Mouse (Mus musculus) C3H10T1/2 (cell line): Measurements from ENCODE around the gene Zfp78. TPM values are rescaled to one million over a fixed set of nuclear protein-coding genes. Genes with fewer than 3 reads are reported as not detected.

Experiments
- polyA plus RNA-seq, 2 experiments: library from polyadenylated mRNA; unstranded; fragments of >200 nt; fragmentation: generic; extraction: Trizol; gene quantifications; one replicate each; pipeline ENCODE4 v1.2.1; 2012; ENCODE audit warnings: missing spikeins in 2 of 2

Zfp78 gene
- under 1 TPM; 0.05 to 0.53 TPM for polyA plus RNA-seq

DNA sequence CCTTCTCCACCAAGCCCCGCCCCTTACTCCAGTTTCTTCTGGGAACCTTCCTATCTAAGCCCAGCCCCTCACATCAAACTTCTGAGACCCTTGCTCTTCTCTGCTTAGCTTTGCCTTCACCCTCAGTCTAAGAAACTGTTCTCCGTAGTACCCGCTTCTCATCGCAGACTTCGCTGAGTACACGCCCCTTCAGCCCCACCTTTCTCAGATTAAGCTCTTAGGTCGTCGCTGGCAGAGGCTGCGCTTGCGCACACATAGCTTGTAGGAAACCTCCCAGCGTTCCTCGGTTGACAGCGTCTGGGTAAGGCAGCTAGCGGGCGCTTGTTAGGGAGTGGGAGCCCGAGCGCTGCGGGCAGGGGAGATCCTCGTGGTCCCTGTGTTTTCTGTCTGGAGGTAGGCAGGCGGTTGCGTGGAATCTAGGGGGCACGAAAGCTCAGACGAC lies at the start of gene Zfp78:
TSS of gene Zfp78 (plus strand) at position 234 of the 442 bp plus-strand sequence.

DNA sequence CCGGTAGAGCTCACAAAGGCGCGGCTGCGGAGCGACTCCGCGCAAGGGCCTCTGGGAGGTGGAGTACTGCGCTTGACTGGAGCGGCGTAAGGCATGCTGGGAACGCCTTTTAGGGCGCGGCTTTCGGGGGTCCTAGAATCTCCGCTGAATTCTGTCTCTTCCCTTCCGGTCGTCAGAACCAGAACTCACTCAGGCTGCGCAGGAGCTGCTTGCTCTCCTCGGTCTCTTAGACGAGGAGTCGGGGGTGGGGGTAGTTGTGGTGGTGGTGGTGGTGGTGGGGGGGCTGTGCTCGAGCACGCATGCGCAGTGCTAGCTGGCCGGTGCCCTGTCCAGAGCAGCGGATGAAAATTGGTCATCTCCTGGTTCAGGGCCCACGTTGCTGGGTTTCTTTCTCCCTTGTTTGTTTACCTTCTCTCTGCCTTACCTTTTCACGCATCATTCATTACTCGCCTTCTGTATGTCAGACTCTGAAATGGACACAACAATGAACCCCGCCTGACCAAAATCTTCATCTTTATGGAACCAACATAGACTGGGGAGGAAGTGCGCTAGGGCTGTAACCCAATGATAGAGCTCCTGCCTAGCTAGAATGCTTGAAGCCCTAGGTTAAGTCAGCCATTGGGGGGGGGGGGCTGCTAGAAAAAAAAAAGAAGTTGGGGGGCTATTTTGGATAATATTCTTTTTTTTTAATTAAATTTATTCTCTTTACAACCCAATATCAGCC lies 31.7 kb upstream of the Zfp78 start, which contains the start of gene Zfp583:
TSS of gene Zfp583 (minus strand) at position 53 of the 724 bp plus-strand sequence.

DNA sequence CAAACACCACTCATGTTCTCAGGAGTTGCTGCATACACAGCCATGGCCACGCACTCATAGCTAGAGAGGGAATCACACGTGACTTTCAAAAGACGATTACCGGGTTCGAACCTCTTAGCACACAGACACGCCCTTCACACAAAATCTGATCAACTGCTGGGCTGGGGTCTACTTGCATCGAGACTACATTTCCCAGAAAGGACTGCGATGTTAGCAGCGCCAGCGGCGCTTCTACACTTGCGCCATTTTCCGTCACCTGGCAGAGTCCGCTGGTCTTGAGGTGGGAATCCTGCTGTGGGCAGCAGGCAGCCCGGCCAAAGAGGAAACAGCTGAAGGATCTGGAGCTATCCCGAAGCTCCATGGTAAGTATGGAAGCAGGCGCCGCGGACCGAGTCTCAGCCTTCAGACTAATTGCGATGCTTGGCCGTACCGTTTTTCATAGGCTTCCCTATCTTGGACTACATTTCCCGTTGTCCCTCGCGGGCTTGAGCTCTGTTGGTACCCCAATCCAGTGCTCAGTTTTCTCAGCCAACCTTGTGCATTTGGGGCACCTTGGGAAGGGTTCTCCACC lies 19.5 kb upstream of the Zfp78 start, which contains the start of gene Gm3854:
TSS of gene Gm3854 (plus strand) at position 259 of the 571 bp plus-strand sequence.

DNA sequence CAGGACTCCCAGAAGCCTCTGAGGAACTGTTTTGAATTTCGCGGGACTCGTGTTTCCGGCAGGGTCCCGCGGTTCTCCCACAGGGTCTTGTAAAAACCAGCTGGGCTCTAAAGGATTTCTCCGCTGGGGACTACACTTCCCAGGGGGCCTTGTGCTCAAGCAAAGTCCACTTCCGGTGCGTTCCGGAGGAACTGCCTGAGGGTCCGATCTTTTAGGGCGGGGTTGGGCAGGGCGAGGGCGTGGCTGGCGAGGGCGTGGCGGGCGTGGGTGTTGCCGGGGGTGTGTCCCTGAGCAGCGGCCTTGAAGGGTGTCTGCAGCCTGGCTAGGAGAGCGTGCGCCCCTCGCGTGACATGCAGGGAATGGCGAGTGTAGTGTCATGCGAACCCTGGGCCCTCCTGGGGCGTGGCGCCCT lies 20.0 kb downstream of the Zfp78 start, which contains the start of gene Zfp28:
TSS of gene Zfp28 (plus strand) at position 252 of the 412 bp plus-strand sequence.

DNA sequence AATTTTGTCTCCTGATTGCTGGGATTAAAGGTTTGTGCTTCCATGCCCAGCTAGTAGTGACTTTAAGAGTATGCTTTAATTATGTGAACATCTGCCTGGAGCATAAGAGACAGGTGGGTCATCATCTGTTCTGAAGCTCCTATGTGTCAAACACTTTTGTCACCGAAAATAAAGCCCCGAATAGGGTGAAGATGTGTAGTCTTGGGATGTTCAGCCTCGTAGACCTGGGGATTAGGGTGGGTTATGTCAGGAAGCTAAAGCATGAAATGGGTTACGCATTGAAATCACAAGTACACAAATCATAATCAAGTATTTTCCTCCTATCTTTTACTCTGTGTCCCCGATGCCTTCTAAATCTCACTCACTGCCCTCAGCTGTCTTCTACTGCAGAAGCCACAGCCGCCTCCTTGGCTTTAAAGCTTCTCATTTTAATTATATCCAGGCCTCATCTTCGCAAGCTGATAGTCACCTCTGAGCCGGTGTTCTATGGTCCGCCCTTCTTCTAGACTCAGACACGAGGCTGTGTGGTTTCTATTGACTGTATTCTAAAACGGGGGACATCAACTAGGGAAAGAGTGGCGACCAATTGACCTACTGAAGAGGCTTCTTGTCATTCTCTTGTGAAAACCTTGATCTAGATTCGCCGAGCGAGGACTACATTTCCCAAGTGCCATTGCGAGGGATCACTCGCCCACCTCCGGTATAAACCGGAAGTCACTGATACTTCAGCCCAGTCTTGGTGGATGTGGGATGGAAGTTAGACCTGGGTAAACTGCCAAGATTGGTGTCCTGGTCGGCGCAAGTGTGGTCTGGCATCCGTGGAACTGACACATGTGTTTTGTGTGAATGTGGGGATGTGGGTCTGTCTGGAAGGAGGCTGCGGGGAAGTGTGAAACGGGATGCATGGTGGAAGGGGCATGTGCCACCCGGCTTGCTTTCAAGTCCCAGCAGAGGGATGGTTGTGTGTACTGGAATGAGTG lies 35.2 kb downstream of the Zfp78 start, which contains the start of gene Smim17:
TSS of gene Smim17 (plus strand) at position 720 of the 980 bp plus-strand sequence.

DNA sequence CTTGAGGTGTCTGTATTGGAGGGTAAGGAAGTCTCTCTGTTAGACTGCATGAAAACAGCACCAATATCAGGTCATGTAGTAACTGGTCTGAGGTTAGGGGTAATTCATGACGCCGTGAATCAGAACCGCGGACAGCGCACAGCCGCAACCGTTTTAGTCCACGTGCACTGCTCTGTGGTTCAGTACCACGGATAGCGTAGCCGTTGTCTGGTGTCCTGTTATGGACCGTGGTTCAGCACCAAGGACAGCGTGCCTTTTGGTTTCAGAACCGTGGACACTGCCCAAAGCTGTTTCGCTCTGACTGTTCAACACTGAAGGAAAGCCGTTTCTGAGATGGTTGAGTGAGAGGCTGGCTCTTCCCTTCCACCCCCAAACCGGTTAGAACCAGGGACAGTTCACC lies 47.0 kb downstream of the Zfp78 start, which contains the start of gene Gm20715:
TSS of gene Gm20715 (plus strand) at position 235 of the 400 bp plus-strand sequence.

Other genes starting within 250 kb of the Zfp78 start
- gene Zfp787, start 207.3 kb upstream of the Zfp78 start, polyA plus RNA-seq: 10 to 100 TPM; 26.5 to 32.4 TPM
- 10 to 100 TPM; 34.7 to 36.0 TPM for gene Zfp444, start 191.1 kb upstream of the Zfp78 start, polyA plus RNA-seq
- gene Galp, start 166.2 kb upstream of the Zfp78 start, polyA plus RNA-seq: not detected
- not detected for gene Zscan5b, start 141.0 kb upstream of the Zfp78 start, polyA plus RNA-seq
- gene Epp13, start 110.6 kb upstream of the Zfp78 start, polyA plus RNA-seq: not detected
- 1 to 10 TPM in 1 of 2 experiments, under 1 TPM in 1; 0.18 to 1.0 TPM for gene Zfp667, start 76.7 kb upstream of the Zfp78 start, polyA plus RNA-seq
- under 1 TPM in 1 of 2 experiments, not detected in 1; 0.04 TPM for gene Zfp583, start 32.0 kb upstream of the Zfp78 start, polyA plus RNA-seq
- not detected for gene Gm3854, start 19.5 kb upstream of the Zfp78 start, polyA plus RNA-seq
- 1 to 10 TPM in 1 of 2 experiments, under 1 TPM in 1; 0.37 to 4.0 TPM for gene Zfp28, start 20.0 kb downstream of the Zfp78 start, polyA plus RNA-seq
- under 1 TPM in 1 of 2 experiments, not detected in 1; 0.06 TPM for gene Smim17, start 35.4 kb downstream of the Zfp78 start, polyA plus RNA-seq
- gene Gm20715, start 47.0 kb downstream of the Zfp78 start, polyA plus RNA-seq: under 1 TPM in 1 of 2 experiments, not detected in 1; 0.01 TPM
- not detected for gene Olfr1344, start 75.4 kb downstream of the Zfp78 start, polyA plus RNA-seq
- gene Olfr1336, start 92.9 kb downstream of the Zfp78 start, polyA plus RNA-seq: not detected
- gene Olfr1346, start 103.8 kb downstream of the Zfp78 start, polyA plus RNA-seq: not detected
- not detected for gene Olfr5, start 123.7 kb downstream of the Zfp78 start, polyA plus RNA-seq
- gene Olfr1347, start 136.5 kb downstream of the Zfp78 start, polyA plus RNA-seq: not detected
- gene Olfr1348, start 145.5 kb downstream of the Zfp78 start, polyA plus RNA-seq: not detected
- under 1 TPM in 1 of 2 experiments, not detected in 1; 0.02 TPM for gene Olfr1349, start 159.7 kb downstream of the Zfp78 start, polyA plus RNA-seq
- gene Olfr1350, start 201.6 kb downstream of the Zfp78 start, polyA plus RNA-seq: not detected